Comparison of ENCODE assay signal across 17 mouse cellular contexts in genomic region chr13:23866086-23866710, GRCm38 (mm10). TPM values are rescaled to one million over a fixed set of nuclear protein-coding genes. Genes with fewer than 3 reads are reported as not detected.
DNase-seq lines count a peak whose midpoint lies in the region; ATAC-seq and TF ChIP-seq lines count a peak whose summit lies in the region.
"Had no signal": no experiment of that assay in that cellular context is flagged by ENCODE, and none has a peak within 500 bp of the region (broad histone marks: within the 10 kb centered on the region; RNA-seq: fewer than 3 reads in every experiment).

No protein-coding gene starts in this region.

- TF ChIP-seq EP300 in heart, postnatal 0 days (IDR thresholded peaks at IDR 0.05; ENCODE audit: low read depth), result no peak

- H3K27ac ChIP-seq in heart, postnatal 0 days (ENCODE audit: low read depth), result peak overlapping the region; percentile 48
- no peak overlapping the region for H3K27ac ChIP-seq in heart, embryonic 10.5 days
- no peak overlapping the region for H3K27ac ChIP-seq in lung, embryonic 16.5 days (ENCODE audit: low read length)
- peak overlapping the region; percentile 74 for H3K27ac ChIP-seq in liver, embryonic 15.5 days (replicated peaks)
- H3K27ac ChIP-seq: midbrain, embryonic 15.5 days; neural tube, embryonic 12.5 days had no signal

- H3K4me1 ChIP-seq in heart, postnatal 0 days (ENCODE audit: control insufficient read depth, insufficient read depth), result no peaks in the 10 kb centered on the region
- H3K4me1 ChIP-seq in heart, embryonic 10.5 days, result peaks cover 6% of the 10 kb centered on the region
- H3K4me1 ChIP-seq in lung, embryonic 16.5 days (replicated peaks; ENCODE audit: control insufficient read depth, insufficient read depth, low read length), result peaks cover 6% of the 10 kb centered on the region
- H3K4me1 ChIP-seq in lung, adult 2 months (ENCODE audit: control insufficient read depth, insufficient read depth, low read length), result no peaks in the 10 kb centered on the region
- H3K4me1 ChIP-seq in liver, embryonic 15.5 days (replicated peaks), result peaks cover 6% of the 10 kb centered on the region
- H3K4me1 ChIP-seq: midbrain, embryonic 15.5 days; neural tube, embryonic 12.5 days had no signal

- WGBS in heart, postnatal 0 days, result 61% methylated on average over 9 of the region's 9 CpGs
- whole genome bisulfite sequencing in heart, embryonic 10.5 days, result 69% methylated on average over 9 of the region's 9 CpGs
- WGBS in lung, embryonic 16.5 days, result 55% methylated on average over 9 of the region's 9 CpGs
- WGBS in lung, adult 2 months, result 54% methylated on average over 9 of the region's 9 CpGs
- WGBS in liver, embryonic 15.5 days (ENCODE audit: insufficient replicate concordance), result 43% methylated on average over 9 of the region's 9 CpGs

- intact Hi-C loops in left cerebral cortex, postnatal 25 days (cut with DNase I), result no loop called here

- no peak overlapping the region for H3K9ac ChIP-seq in heart, postnatal 0 days (replicated peaks; ENCODE audit: low read depth, low read length)
- no peak overlapping the region for H3K9ac ChIP-seq in lung, embryonic 16.5 days (ENCODE audit: low read length)
- peak overlapping the region; percentile 11; the same call in 1 of the 2 replicates for H3K9ac ChIP-seq in liver, embryonic 15.5 days
- H3K9ac ChIP-seq: midbrain, embryonic 15.5 days; neural tube, embryonic 12.5 days had no signal

- no peak overlapping the region for H3K4me2 ChIP-seq in heart, postnatal 0 days (ENCODE audit: low read depth, low read length)
- no peak overlapping the region for H3K4me2 ChIP-seq in lung, embryonic 16.5 days (ENCODE audit: low read depth, low read length)
- H3K4me2 ChIP-seq in liver, embryonic 15.5 days, result peak overlapping the region; percentile 33
- H3K4me2 ChIP-seq: midbrain, embryonic 15.5 days; neural tube, embryonic 12.5 days had no signal

- H3K9me3 ChIP-seq in heart, postnatal 0 days (replicated peaks; ENCODE audit: control insufficient read depth, low read length), result no peaks in the 10 kb centered on the region
- no peaks in the 10 kb centered on the region for H3K9me3 ChIP-seq in heart, embryonic 10.5 days
- no peaks in the 10 kb centered on the region for H3K9me3 ChIP-seq in lung, embryonic 16.5 days (ENCODE audit: control insufficient read depth, low read length)
- H3K9me3 ChIP-seq in liver, embryonic 15.5 days (replicated peaks), result no peaks in the 10 kb centered on the region
- H3K9me3 ChIP-seq: midbrain, embryonic 15.5 days; neural tube, embryonic 12.5 days had no signal

- H3K4me3 ChIP-seq in heart, postnatal 0 days (ENCODE audit: low read depth, low read length), result no peak overlapping the region
- no peak overlapping the region for H3K4me3 ChIP-seq in heart, embryonic 10.5 days
- no peak overlapping the region for H3K4me3 ChIP-seq in lung, embryonic 16.5 days (ENCODE audit: low read length)
- H3K4me3 ChIP-seq in lung, adult 2 months (replicated peaks; ENCODE audit: extremely low read depth, low read depth, low read length), result no peak overlapping the region
- H3K4me3 ChIP-seq in liver, embryonic 15.5 days (replicated peaks), result peak overlapping the region; percentile 14; the same call in 1 of the 2 replicates
- H3K4me3 ChIP-seq: erythroblast, embryonic 14.5 days; midbrain, embryonic 15.5 days; neural tube, embryonic 12.5 days had no signal

- no peak for TF ChIP-seq CTCF in heart, postnatal 0 days (IDR thresholded peaks at IDR 0.05; ENCODE audit: low read depth)
- TF ChIP-seq CTCF in lung, adult 2 months (IDR thresholded peaks at IDR 0.05; ENCODE audit: insufficient read depth, low read length), result no peak

- peak; percentile 58; the same call in 1 of the 2 replicates for ATAC-seq in heart, postnatal 0 days (ENCODE audit: insufficient read depth, low read depth)
- ATAC-seq in lung, embryonic 16.5 days (ENCODE audit: low read depth), result peak; percentile 81
- ATAC-seq in liver, embryonic 15.5 days (ENCODE audit: insufficient read depth), result 0 out of 2 replicates have a peak, but pooled peaks have one; percentile 45
- ATAC-seq: intestine, postnatal 0 days; midbrain, embryonic 15.5 days had no signal

- no peak for TF ChIP-seq POLR2A in lung, adult 2 months (IDR thresholded peaks at IDR 0.05; ENCODE audit: borderline replicate concordance, extremely low read depth, low read depth, low read length)

- peak; percentile 26 for DNase-seq in heart, postnatal 0 days (ENCODE audit: low spot score)
- no peak for DNase-seq in heart, embryonic 10.5 days (ENCODE audit: low spot score)
- no peak for DNase-seq in lung, adult 2 months
- DNase-seq in left cerebral cortex, postnatal 25 days (ENCODE audit: low spot score in 2 of 2), result no peak
- no peak for DNase-seq in cerebellum, adult 18-20 months
- DNase-seq: adrenal gland, adult 2 months; layer of hippocampus, postnatal 36 days; right cerebral cortex, adult 18-20 months had no signal

- H3K27me3 ChIP-seq in heart, postnatal 0 days (ENCODE audit: control insufficient read depth, insufficient read depth, low read length), result no peaks in the 10 kb centered on the region
- no peaks in the 10 kb centered on the region for H3K27me3 ChIP-seq in heart, embryonic 10.5 days (ENCODE audit: insufficient read depth, poor library complexity, severe bottlenecking)
- no peaks in the 10 kb centered on the region for H3K27me3 ChIP-seq in lung, embryonic 16.5 days (ENCODE audit: control insufficient read depth, insufficient read depth, low read depth, low read length)
- no peaks in the 10 kb centered on the region for H3K27me3 ChIP-seq in liver, embryonic 15.5 days
- H3K27me3 ChIP-seq: midbrain, embryonic 15.5 days; neural tube, embryonic 12.5 days had no signal

- H3K36me3 ChIP-seq in heart, postnatal 0 days (replicated peaks; ENCODE audit: control insufficient read depth, insufficient read depth, low read length), result no peaks in the 10 kb centered on the region
- H3K36me3 ChIP-seq in heart, embryonic 10.5 days, result no peaks in the 10 kb centered on the region
- no peaks in the 10 kb centered on the region for H3K36me3 ChIP-seq in lung, embryonic 16.5 days (ENCODE audit: control insufficient read depth, insufficient read depth, low read length)
- no peaks in the 10 kb centered on the region for H3K36me3 ChIP-seq in liver, embryonic 15.5 days (replicated peaks)
- H3K36me3 ChIP-seq: midbrain, embryonic 15.5 days; neural tube, embryonic 12.5 days had no signal

RNA-seq across cellular contexts. Expression of gene Slc17a1, which starts 1.4 kb away (rescaled TPM):
- total RNA-seq in heart, postnatal 0 days (2014; rRNA removed; ENCODE audit: low replicate concordance), result not detected in 2 replicates
- polyA plus RNA-seq in heart, postnatal 0 days (2015; fragmentation: Nextera tagmentation; extraction: Ambion mirVana), result not detected in 2 replicates
- polyA plus RNA-seq in heart, embryonic 10.5 days (2016; fragmentation: Nextera tagmentation; extraction: Ambion mirVana), result not detected in 2 replicates
- polyA plus RNA-seq in lung, embryonic 16.5 days (2015; fragmentation: Nextera tagmentation; extraction: Ambion mirVana), result not detected in 2 replicates
- not detected in 2 replicates for polyA plus RNA-seq in lung, adult 2 months (2012; rRNA removed)
- polyA plus RNA-seq in liver, embryonic 15.5 days (2015; fragmentation: Nextera tagmentation; extraction: Ambion mirVana), result 0.32 and 0.59 TPM in 2 replicates
- total RNA-seq in left cerebral cortex, postnatal 25 days (2021), result not detected
- total RNA-seq: common myeloid progenitor, adult 5-6 weeks; layer of hippocampus, postnatal 36 days had no signal
- polyA plus RNA-seq: adrenal gland, adult 2 months; erythroblast, embryonic 14.5 days; heart, embryonic 14.5 days; midbrain, embryonic 15.5 days; neural tube, embryonic 12.5 days had no signal

RNA-seq across cellular contexts. Expression of gene Slc17a3, which starts 27.0 kb away (rescaled TPM):
- 0.08 TPM in 1 of 2 replicates, not detected in the other for total RNA-seq in heart, postnatal 0 days (2014; rRNA removed; ENCODE audit: low replicate concordance)
- polyA plus RNA-seq in heart, postnatal 0 days (2015; fragmentation: Nextera tagmentation; extraction: Ambion mirVana), result not detected in 2 replicates
- polyA plus RNA-seq in heart, embryonic 10.5 days (2016; fragmentation: Nextera tagmentation; extraction: Ambion mirVana), result not detected in 2 replicates
- polyA plus RNA-seq in lung, embryonic 16.5 days (2015; fragmentation: Nextera tagmentation; extraction: Ambion mirVana), result not detected in 2 replicates
- polyA plus RNA-seq in lung, adult 2 months (2012; rRNA removed), result 0.02 TPM in 1 of 2 replicates, not detected in the other
- 6.5 and 7.5 TPM in 2 replicates for polyA plus RNA-seq in liver, embryonic 15.5 days (2015; fragmentation: Nextera tagmentation; extraction: Ambion mirVana)
- under 1 TPM; 0.11 to 0.16 TPM for total RNA-seq in left cerebral cortex, postnatal 25 days (2021)
- total RNA-seq: common myeloid progenitor, adult 5-6 weeks; layer of hippocampus, postnatal 36 days had no signal
- polyA plus RNA-seq: adrenal gland, adult 2 months; erythroblast, embryonic 14.5 days; heart, embryonic 14.5 days; midbrain, embryonic 15.5 days had no signal

RNA-seq across cellular contexts. Expression of gene Slc17a4, which starts 48.6 kb away (rescaled TPM):
- not detected in 2 replicates for total RNA-seq in heart, postnatal 0 days (2014; rRNA removed; ENCODE audit: low replicate concordance)
- polyA plus RNA-seq in heart, postnatal 0 days (2015; fragmentation: Nextera tagmentation; extraction: Ambion mirVana), result not detected in 2 replicates
- polyA plus RNA-seq in heart, embryonic 10.5 days (2016; fragmentation: Nextera tagmentation; extraction: Ambion mirVana), result 0.10 TPM in 1 of 2 replicates, not detected in the other
- polyA plus RNA-seq in lung, embryonic 16.5 days (2015; fragmentation: Nextera tagmentation; extraction: Ambion mirVana), result not detected in 2 replicates
- 0.07 TPM in 1 of 2 replicates, not detected in the other for polyA plus RNA-seq in lung, adult 2 months (2012; rRNA removed)
- polyA plus RNA-seq in liver, embryonic 15.5 days (2015; fragmentation: Nextera tagmentation; extraction: Ambion mirVana), result 0.09 and 0.24 TPM in 2 replicates
- not detected for total RNA-seq in left cerebral cortex, postnatal 25 days (2021)
- total RNA-seq: layer of hippocampus, postnatal 36 days had no signal
- polyA plus RNA-seq: erythroblast, embryonic 14.5 days; heart, embryonic 14.5 days; limb, embryonic 14.5 days; midbrain, embryonic 15.5 days had no signal

RNA-seq across cellular contexts. Expression of gene Slc17a2, which starts 59.4 kb away (rescaled TPM):
- total RNA-seq in heart, postnatal 0 days (2014; rRNA removed; ENCODE audit: low replicate concordance), result not detected in 2 replicates
- polyA plus RNA-seq in heart, postnatal 0 days (2015; fragmentation: Nextera tagmentation; extraction: Ambion mirVana), result not detected in 2 replicates
- 0.09 TPM in 1 of 2 replicates, not detected in the other for polyA plus RNA-seq in heart, embryonic 10.5 days (2016; fragmentation: Nextera tagmentation; extraction: Ambion mirVana)
- polyA plus RNA-seq in lung, embryonic 16.5 days (2015; fragmentation: Nextera tagmentation; extraction: Ambion mirVana), result not detected in 2 replicates
- 0.32 and 0.52 TPM in 2 replicates for polyA plus RNA-seq in lung, adult 2 months (2012; rRNA removed)
- polyA plus RNA-seq in liver, embryonic 15.5 days (2015; fragmentation: Nextera tagmentation; extraction: Ambion mirVana), result 1.5 and 1.8 TPM in 2 replicates
- total RNA-seq in left cerebral cortex, postnatal 25 days (2021), result not detected
- total RNA-seq: common myeloid progenitor, adult 5-6 weeks had no signal
- polyA plus RNA-seq: erythroblast, embryonic 14.5 days; heart, embryonic 14.5 days; midbrain, embryonic 15.5 days; neural tube, embryonic 12.5 days had no signal

Comparison
In these comparisons a context has a peak if more than half of its experiments do, and no peak if none do; other contexts are left out.
1. H3K27ac ChIP-seq: peak in heart, postnatal 0 days (single experiment) and liver, embryonic 15.5 days (single experiment); none in heart, embryonic 10.5 days (single experiment) and lung, embryonic 16.5 days (single experiment).
2. Peak in every context shown above with its lines, with median percentiles within 50 percentile points of each other: ATAC-seq.